Mouse (Mus musculus) layer of hippocampus, postnatal 14 days (tissue): Measurements from ENCODE around the gene Gng12. TPM values are rescaled to one million over a fixed set of nuclear protein-coding genes. Genes with fewer than 3 reads are reported as not detected.
"Not testable (repeated sequence)": the region's sequence is repeated elsewhere in the genome, so short reads cannot be mapped to it uniquely, and the experiment has no call there.

Experiments
- DNase-seq, 2 experiments: peaks; one replicate each; pipeline ENCODE4 v3.0.0; 2021 to 2022; ENCODE audit warnings: low spot score in 2 of 2, mixed read lengths in 1 of 2
- long read RNA-seq, 2 experiments: library from polyadenylated mRNA; stranded (forward); transcript quantifications; one replicate each; pipeline ENCODE4 v2.0.0; 2021
- total RNA-seq, 2 experiments: library from RNA; stranded (reverse); gene quantifications; 2 replicates each; pipeline ENCODE4 v1.2.3; 2021

Gng12 gene
- 100 to 1,000 TPM; 104 to 117 TPM for total RNA-seq
- long read RNA-seq, experiment 1, full-length matches to known transcripts, result 70 of 85 reads
- long read RNA-seq, experiment 1, partial matches to known transcripts, result 0 of 85 reads
- long read RNA-seq, experiment 1, other reads (novel, unspliced or antisense), result 15 of 85 reads
- long read RNA-seq, experiment 2, full-length matches to known transcripts, result 75 of 90 reads
- long read RNA-seq, experiment 2, partial matches to known transcripts, result 1 of 90 reads
- long read RNA-seq, experiment 2, other reads (novel, unspliced or antisense), result 14 of 90 reads

- DNase-seq, result peak; percentile 73 to 79
Measured at GRCm38 (mm10) chr6:66896119-66896920, at the start of gene Gng12. Gene Gng12, plus strand, starts transcription at chr6:66896397.

DNA sequence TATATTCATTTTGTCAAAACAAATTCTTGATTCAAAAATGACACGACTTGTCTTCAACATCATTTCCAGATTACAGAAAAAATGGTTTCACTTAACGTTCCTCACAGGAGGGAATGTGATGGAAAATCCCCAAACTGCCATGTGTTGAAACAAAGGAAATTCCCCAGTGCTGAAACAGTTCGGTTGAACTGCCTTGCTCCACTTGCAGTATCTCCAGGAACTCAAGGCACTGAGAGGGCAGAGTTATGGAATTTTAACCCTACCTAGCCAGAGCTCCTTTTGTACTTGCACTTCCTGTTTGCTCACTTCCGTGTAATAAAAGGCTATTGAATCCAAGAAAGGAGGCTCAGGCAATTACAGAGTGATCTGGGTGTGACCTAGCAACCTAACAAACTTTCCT, 47.3 kb upstream of the Gng12 start:
- no peak for DNase-seq

GRCm38 (mm10) chr6:66856236-66856635, 40.0 kb upstream of the Gng12 start:
- DNase-seq, result no peak

GRCm38 (mm10) chr6:66858356-66858755, 37.8 kb upstream of the Gng12 start:
- no peak for DNase-seq

- no peak for DNase-seq
Measured at GRCm38 (mm10) chr6:66859391-66859790, 36.8 kb upstream of the Gng12 start.

- DNase-seq, result no peak
Measured at GRCm38 (mm10) chr6:66864463-66864862, 31.7 kb upstream of the Gng12 start.

DNA sequence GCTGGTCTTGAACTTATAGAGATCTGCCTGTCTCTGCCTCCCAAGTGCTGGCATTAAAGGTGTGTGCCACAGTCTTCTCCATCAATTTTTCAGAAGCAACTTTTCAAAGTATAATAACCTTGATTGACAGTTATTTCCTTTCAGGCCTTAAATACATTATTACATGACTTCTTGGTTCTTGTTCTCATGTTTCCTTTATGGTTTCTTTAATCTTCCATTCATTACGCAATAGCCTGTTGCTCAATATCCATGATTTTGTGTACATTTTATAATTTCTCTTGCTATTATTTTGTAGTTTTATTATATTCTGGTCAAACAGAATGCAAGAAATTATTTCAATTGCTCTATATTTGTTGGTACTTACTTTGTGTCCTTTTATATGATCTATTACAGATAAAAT, 29.9 kb upstream of the Gng12 start:
- DNase-seq, result no peak

- not testable (repeated sequence) for DNase-seq
Measured at GRCm38 (mm10) chr6:66877048-66877447, 19.1 kb upstream of the Gng12 start.

DNA sequence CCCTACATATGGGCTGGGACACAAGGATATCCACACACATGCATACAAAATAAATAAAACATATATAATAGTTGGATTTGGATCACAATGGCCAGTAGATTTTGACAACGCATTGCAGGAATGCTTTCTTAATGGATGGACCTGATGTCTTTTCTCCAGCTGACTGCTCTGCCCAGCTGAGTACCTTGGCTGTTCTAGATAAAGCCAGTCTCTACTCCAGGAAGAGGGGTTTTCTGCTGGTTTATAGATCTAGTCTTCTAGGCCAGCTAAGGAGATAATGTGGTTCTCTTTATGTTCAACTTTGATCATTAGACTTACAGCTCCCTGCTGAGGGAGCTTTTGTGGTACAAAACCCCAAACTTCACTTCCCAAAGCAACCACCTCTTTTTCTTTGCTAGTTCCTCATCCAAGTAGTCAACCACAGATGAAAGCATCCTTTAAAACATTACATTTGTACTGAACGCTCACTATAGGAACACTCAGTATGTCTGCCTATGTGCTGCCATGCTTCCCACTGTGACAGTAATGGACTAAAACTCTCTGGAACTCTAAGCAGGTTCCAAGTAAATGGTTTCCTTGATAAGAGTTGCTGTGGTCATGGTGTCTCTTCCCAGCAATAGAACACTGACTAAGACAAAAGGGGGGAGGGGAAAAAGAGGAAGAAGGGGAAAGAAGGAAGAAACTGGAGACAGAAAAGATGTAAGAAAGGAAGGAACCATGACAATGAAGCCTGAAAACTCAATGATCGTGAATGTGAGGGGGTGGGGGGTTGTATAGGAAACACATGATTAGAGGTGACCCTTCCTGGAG, 5.6 kb upstream of the Gng12 start:
- no peak for DNase-seq

GRCm38 (mm10) chr6:66893950-66894349, 2.2 kb upstream of the Gng12 start:
- no peak for DNase-seq

- no peak for DNase-seq
Measured at GRCm38 (mm10) chr6:66894999-66895398, 1.2 kb upstream of the Gng12 start.

DNA sequence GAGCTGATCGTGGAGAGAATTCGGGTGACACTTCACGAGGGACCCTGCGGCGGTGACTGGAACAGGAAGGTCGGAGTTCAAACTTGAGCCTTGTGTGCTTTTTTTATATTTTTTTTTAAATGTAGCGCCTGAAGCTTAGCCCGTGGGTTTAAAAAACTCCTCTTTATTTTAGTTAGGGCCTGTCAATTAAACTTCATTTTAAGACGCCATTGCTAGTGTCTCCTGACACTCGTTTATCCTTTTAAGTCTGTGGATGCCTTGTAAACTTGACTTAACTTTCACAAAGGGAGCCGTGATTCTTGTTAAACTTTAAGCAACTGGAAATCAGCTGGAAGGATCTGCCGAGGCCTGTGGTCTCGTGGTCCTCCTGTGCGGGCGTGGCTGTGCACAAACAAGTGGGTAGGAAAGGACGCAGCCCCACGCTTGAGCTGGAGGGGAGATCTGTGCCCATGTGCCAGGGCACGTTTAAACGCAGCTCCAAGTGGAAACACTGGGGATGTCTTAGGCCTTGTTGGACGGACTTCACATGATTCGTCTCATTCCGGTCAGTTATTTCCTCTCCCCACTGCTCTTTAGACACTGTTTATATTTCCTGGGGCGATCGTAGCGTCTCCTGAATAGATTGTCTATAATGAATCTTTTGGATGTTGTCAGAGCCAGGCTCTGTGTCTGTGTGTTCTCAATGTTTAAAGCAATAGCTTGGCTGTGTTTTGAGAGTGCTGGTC, 886 bp downstream of the Gng12 start:
- DNase-seq, result peak; percentile 14 to 34

DNA sequence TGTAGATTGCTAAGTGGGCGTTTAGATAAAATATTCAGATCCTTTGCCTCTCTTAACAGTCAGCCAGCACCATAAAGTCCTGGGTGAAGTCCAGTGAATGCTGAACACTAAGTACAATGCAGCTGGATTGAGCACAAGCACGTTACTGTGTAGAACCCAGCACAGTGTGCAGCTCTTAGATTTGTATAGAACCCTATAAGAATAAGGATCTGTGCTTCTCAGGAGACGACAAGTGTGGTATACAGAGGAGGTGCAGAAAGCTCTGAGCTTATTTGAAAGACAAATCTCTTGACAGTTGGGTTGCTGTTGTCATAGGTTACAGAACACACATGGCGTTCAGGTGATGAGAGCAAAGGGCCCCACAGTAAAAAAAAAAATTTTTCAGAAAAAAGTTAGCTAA, 1.8 kb downstream of the Gng12 start:
- no peak for DNase-seq

- no peak for DNase-seq
Measured at GRCm38 (mm10) chr6:66901926-66902325, 5.7 kb downstream of the Gng12 start.

DNA sequence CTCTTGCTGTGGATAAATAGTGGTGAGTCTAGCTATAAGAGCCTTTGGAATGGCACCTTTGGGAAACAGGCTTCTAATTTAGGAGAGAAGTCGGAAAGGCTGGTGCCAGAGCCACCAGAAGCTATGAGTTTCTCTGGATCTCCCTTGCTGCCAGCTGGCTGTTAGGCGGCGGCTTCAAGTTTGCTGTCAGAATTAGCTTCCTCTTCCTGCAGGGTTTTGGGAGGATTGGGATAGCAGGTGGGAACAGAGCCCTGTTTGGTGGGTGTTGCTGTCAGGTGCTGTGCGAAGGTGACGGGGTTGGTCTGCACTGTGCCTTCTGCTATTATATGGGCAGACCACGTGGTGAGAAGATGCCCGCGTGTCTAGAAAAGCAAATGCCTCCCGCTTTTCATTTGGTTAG, 7.0 kb downstream of the Gng12 start:
- peak; percentile 19 to 26 for DNase-seq

DNA sequence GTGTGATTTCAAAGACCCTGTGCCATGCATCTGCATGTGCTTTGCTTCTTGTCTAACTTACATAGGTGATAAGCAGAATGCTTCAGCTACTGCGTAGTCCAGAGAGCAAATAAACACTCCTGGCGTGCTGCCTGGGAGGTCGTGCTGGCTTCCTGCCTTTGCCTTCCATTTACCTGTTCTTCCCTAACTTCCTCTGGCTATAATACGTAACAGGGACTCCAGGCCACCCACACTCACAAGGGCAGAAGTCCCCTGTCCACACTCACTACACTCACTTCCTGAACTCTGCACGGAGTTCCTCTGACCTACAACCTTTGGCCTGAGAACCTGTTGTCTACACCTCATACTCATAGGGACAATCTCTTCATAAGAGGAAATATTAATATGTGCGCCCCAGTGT, 7.5 kb downstream of the Gng12 start:
- DNase-seq, result no peak

DNA sequence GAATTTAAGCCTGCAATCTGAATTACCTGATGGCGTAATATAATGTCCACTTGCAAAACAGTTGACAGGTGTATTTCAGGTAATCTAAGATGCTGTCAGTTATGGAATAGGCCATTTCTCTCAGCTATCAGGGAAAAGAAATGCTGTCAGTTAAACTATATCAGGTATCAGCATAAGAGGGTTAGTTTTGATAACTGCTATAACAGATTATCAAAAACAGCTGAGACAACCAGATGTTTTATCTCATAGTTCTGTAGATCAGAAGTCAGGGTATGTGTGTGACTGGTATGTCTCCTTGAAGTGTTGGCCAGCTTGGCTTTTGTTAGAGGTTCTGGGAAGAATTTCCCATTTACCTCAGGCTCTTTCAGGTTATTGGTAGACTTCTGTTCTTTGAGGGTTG, 10.0 kb downstream of the Gng12 start:
- no peak for DNase-seq

- DNase-seq, result no peak
Measured at GRCm38 (mm10) chr6:66908327-66908973, 12.3 kb downstream of the Gng12 start.

GRCm38 (mm10) chr6:66910493-66911435, 14.6 kb downstream of the Gng12 start:
- no peak for DNase-seq
